Mouse (Mus musculus): Measurements from ENCODE around the gene Cdh4. TPM values are rescaled to one million over a fixed set of nuclear protein-coding genes. Genes with fewer than 3 reads are reported as not detected.
A peak's percentile ranks its signal among the peaks of the same experiment; 100 is the strongest.

Gene Cdh4
- total RNA-seq (2021): 10 to 100 TPM in 1 of 2 experiments, 1 to 10 TPM in 1; 5.2 to 11.7 TPM
- long read RNA-seq, experiment 1, partial matches to known transcripts: 3 of 11 reads
- long read RNA-seq, experiment 1, other reads (novel, unspliced or antisense): 8 of 11 reads
- long read RNA-seq, experiment 2, partial matches to known transcripts: 4 of 11 reads
- long read RNA-seq, experiment 2, other reads (novel, unspliced or antisense): 7 of 11 reads

DNA sequence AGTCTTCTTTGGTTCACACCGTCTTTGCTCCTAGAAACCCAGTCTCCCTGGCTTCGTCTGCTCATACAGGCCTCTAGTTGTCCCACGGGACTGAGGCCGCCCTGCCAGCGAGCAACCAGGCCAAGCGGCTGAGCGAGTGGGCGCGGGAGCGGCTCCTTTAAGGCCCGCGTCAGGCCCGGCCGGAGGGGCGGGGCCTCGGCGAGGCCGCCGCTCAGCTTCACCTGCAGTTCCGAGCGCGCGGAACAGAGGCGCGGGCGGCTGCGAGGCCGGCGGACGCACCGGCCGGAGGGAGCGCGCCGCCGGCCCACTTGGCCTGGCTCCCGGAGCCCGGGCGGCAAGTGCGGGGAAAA, at the start of gene Cdh4:
TSS of gene Cdh4 (plus strand) at position 241 of the 350 bp plus-strand sequence.
- DNase-seq: peak; percentile 82
- TF ChIP-seq CTCF (IDR thresholded peaks at IDR 0.05): no peak
- Histone ChIP-seq H3K4me3 (peak within 1 kb of the TSS; percentile 82), H3K27ac (peak within 1 kb of the TSS; percentile 35)
- intact Hi-C loops (cut with DNase I): no loop called here

DNA sequence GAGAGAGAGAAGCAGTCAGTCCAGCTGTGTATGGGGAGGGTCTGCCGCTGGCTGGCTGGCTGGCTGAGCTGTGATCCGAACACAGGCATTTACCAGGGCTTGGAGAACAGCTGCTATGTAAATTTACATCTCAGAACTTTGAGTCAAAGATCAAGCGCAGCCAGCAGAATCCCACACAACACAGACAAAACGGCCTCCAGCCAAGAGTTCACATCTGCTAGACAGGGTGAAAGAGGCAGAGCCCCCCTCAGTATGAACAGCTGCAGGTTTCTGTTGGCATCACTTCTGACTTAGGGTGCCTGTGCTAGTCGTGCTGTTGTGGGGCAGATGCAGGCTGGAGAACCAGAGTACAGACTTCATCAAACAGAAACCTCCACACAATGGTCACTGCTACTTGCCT, 46.8 kb upstream of the Cdh4 start:
- TF ChIP-seq CTCF (IDR thresholded peaks at IDR 0.05): no peak

DNA sequence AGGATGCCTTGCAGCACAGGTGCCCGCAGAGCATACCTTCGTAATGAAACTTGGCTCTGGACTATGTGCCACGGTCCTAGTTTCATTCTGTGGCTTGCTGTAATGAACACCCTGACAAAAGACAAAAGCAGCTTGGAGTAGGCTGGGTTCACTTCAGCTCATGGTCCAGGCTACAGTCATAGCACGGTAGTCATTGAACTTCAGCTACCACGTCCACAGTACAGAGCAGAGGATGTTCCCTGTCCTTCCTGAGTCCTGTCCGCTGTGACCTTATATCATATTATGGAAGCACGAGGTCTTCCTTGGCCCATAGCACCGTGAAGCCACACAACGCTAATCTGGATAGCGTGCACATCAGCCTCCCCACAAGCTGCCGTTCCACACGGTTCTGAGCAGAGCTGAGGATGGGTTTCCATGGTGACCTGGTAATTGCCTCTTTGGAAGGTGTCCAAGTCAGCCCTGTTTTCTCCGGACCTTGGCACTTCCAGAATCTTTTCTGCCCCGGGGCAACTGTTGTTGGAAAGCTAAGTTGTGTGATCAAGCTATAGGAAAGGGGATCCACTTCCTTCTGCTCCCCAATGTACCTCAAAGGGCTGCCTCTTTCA, 42.5 kb upstream of the Cdh4 start:
- Histone ChIP-seq H3K4me3 (no peak overlapping the region), H3K27ac (no peak overlapping the region)
- TF ChIP-seq CTCF (IDR thresholded peaks at IDR 0.05): no peak
- intact Hi-C loops (cut with DNase I): no loop called here
- DNase-seq: no peak

More for the DNA sequence above, 46.8 kb upstream of the Cdh4 start:
- Histone ChIP-seq H3K4me3 (no peak overlapping the region), H3K27ac (no peak overlapping the region)
- DNase-seq: no peak
- intact Hi-C loops (cut with DNase I): no loop called here

DNA sequence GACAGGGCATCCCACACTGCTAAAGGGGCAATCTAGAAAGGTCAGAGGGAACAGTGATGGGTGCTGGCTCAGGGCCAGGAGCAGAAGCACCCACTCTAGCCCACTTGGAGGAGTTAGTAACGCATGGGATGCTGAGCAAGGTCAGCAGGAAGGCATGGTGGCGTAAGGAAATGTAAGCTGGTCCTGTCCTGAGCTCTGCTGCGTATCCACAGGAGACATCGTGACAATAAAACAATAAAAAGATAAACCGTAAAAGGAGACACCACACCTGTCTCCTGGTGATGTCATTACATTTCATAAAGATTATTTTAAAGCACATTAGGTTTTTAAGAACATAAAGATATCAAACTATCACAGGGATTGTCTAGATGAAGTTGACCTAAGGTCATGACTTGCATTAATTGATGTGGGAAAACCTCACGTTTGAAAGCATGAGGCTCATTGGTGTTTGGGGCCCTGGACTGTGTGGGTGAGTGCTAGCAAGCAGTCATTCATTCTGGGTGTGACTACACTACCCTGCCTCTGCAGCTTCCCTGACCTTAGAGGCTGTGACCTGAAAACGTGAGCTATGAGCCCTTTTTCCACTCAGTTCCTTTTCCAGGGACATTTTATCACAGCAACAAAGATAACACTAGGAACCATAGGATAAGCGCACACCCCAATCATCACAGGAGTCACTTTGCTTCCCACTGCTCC, 31.2 kb upstream of the Cdh4 start:
- DNase-seq: no peak
- Histone ChIP-seq H3K4me3 (no peak overlapping the region), H3K27ac (no peak overlapping the region)
- intact Hi-C loops (cut with DNase I): no loop called here
- TF ChIP-seq CTCF (IDR thresholded peaks at IDR 0.05): no peak

DNA sequence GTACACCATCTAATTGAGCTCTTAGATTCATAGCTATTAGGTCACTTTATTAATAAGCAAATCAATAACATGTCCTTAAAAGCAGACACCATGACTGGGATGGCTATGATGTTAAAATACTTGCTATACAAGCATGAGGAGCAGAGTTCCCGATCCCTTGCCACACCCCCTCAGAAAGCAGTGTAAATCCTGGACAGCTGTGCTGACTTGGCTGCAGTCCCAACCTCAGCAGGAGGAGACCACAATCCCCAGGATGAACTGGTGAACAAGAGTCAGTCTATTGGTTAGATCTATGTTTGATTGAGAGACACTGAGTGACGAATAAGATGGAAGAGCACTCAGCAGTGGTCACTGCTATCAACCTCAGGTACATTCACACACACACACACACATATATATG, 29.3 kb upstream of the Cdh4 start:
- intact Hi-C loops (cut with DNase I): no loop called here
- H3K27ac ChIP-seq: no peak overlapping the region
- no peak for TF ChIP-seq CTCF (IDR thresholded peaks at IDR 0.05)
- H3K4me3 ChIP-seq: no peak overlapping the region
- no peak for DNase-seq

DNA sequence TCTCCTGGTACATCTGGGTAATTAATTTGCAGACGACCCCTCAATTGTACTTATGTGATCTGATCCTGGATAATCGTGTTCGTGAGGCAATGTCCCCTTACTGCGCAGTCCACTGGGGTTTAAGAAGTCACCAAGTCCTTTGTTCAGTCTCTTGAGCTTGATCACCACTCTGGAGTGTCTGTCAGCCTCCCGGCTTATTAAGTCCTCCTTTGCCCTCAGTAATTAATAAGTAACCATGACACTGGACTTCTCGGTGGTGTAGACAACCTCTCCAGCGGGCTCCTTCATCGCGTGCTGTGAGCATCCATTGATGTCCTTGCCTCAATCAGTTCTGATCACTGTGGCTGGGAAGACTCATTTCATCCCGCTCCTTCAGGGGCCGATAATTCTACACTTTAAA, 28.0 kb upstream of the Cdh4 start:
- Histone ChIP-seq H3K4me3 (no peak overlapping the region), H3K27ac (no peak overlapping the region)
- no peak for DNase-seq
- intact Hi-C loops (cut with DNase I): no loop called here
- TF ChIP-seq CTCF (IDR thresholded peaks at IDR 0.05): no peak

DNA sequence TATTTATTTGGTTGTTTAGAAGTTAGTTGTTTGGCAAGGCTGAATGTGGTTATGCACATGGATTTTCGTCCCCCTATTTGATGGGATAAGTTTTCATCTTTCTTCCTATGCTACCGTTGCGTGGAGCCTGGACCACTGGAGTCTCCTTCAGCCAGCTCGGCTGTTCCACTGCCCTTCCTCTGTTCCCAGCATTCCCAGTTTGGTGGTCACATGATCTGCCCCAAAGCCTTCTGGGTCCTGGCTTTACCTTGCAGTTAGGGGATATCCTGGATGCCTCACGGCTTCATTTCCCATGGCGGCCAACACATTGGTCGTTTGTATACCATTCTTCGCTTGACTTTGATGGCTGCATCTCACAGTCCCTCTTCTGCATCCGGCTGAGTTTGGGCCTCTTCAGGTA, 27.5 kb upstream of the Cdh4 start:
- intact Hi-C loops (cut with DNase I): no loop called here
- no peak for DNase-seq
- H3K27ac ChIP-seq: no peak overlapping the region
- no peak overlapping the region for H3K4me3 ChIP-seq
- TF ChIP-seq CTCF (IDR thresholded peaks at IDR 0.05): no peak

DNA sequence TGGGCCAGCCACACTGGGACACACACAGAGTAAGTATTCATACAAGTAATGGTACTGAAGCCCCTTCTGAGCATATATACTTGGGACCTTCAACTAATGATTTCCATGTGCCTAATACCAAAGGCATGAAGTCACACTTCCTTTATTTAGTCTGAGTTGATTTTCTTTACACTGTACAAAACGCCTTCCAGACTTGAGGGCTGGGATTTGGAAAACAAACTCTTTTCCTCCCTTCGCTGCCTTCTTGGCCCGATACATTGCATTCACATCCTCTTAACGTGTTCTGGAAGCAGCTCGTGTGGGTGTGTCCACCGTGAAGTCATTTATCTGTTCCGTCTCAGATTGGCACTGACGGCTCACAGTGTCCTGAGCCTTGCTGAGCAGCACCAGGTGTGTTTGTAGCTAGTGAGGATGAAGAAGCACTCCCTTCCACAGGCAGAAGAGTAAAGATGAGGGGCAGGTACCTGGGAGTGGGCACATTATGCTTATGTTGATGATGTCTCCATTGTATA, 26.3 kb upstream of the Cdh4 start:
- no peak for DNase-seq
- TF ChIP-seq CTCF (IDR thresholded peaks at IDR 0.05): no peak
- intact Hi-C loops (cut with DNase I): no loop called here
- H3K27ac ChIP-seq: no peak overlapping the region
- H3K4me3 ChIP-seq: no peak overlapping the region

DNA sequence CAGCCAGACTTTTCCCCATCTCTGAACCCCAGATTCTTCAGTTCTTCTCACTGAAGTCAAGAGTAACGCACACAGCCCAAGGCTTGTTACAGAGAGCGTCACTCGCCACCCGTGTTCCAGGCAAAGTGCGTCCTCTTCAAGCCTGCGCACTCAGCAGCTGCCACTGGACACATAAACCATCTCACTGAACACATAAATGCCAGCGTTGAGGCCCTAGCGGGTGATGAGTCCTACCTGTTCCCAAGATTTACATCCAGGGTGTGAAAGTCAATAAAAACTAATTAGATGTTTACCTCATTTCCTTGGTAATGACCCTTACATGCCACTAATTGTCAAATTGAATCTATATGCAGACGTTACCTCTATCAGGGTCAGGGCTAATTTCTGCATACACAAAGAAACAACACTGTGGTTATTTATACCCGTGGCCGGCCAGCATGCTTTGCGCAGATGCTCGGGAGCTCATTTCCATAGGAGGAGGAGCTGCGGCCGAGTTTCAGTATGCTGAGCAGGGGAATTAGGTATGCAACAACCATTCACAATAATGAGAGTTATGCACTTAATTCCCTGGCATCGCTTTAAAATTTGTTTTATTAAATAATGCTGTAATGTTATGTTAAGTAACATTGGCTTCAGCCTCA, 25.5 kb upstream of the Cdh4 start:
- intact Hi-C loops (cut with DNase I): no loop called here
- no peak overlapping the region for H3K4me3 ChIP-seq
- no peak for DNase-seq
- no peak overlapping the region for H3K27ac ChIP-seq
- TF ChIP-seq CTCF (IDR thresholded peaks at IDR 0.05): no peak

DNA sequence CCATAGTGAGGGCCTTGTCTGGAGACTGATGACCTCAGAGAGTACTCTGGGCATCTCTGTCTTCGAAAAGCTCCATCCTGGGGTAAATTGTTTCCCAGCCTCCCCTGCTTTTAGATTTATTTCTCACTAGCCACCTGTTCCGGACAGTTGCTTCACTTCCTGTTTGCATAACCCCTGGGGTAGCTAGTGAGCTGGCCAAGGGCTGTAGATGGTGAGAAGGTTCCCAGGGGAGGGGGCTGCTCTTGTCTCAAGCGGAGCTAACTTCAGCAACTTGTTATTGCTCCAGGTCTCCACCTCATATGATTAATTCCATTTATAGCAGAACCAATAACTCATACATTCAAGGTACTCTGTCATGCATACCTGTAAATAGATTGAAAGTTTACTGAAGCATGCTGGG, 16.6 kb upstream of the Cdh4 start:
- intact Hi-C loops (cut with DNase I): no loop called here
- Histone ChIP-seq H3K4me3 (no peak overlapping the region), H3K27ac (no peak overlapping the region)
- TF ChIP-seq CTCF (IDR thresholded peaks at IDR 0.05): no peak
- no peak for DNase-seq

DNA sequence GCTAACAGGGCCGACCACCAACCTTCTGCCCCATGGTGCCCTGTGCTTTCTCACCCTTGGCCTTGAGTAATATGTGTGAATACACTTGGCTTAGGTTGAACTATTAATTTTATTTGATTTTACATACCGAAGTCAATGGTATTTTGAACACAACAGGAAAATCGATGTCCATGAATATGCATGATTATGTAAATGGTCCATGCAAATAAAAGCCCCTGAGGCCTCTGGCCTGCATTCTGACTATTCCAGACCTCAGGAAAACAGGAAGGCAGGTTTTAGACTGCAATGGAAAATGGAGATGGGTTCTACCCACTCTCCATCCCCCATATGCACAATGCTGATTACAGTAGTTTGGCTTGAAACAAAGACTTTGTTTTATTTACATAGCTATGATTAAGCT, 13.3 kb upstream of the Cdh4 start:
- no peak for TF ChIP-seq CTCF (IDR thresholded peaks at IDR 0.05)
- H3K4me3 ChIP-seq: no peak overlapping the region
- intact Hi-C loops (cut with DNase I): no loop called here
- no peak for DNase-seq
- H3K27ac ChIP-seq: no peak overlapping the region

DNA sequence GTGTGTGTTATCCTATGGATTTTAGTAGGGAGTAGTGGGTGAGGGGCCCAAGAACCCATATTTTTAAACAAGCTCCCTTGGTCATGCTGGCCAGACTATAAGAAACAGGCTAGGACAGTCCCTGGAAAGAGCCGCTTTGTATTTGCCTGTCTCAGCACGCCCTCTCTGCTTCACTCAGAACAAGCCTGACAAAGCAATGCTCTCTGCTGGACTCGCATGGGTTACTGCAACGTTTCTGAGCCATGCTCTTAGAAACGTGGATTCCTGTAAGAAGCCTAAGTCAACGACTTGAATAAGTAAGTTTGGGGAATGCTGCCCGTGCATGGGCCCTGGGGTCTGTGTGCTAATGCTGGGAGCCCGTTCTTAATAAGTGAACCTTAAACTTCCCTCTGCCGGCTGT, 2.1 kb upstream of the Cdh4 start:
- DNase-seq: no peak
- H3K4me3 ChIP-seq: no peak overlapping the region
- H3K27ac ChIP-seq: no peak overlapping the region
- intact Hi-C loops (cut with DNase I): no loop called here
- no peak for TF ChIP-seq CTCF (IDR thresholded peaks at IDR 0.05)

DNA sequence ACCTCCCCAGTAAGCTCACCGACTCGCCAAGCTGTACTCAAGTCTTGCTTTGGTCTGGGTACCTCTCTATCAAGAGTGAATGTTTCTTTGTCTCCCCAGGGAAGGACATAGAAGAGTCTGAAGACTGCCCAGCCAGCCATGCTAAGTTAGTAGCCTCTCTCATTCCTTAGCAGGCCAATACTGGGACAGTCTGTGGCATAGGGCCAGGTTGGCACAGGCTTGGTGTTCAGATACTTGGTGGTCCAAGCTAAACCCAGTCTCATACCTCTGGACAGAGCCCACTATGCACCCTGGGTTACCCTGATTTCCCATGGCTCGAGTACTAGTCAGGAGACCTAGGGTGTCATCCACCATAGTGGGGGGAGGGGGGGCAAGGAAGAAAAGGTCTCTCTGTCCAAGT, 1.1 kb upstream of the Cdh4 start:
- Histone ChIP-seq H3K27ac (no peak overlapping the region), H3K4me3 (no peak overlapping the region)
- TF ChIP-seq CTCF (IDR thresholded peaks at IDR 0.05): no peak
- DNase-seq: no peak
- intact Hi-C loops (cut with DNase I): no loop called here
